Mouse (Mus musculus): ENCODE measurements around the gene Vsnl1. TPM values are rescaled to one million over a fixed set of nuclear protein-coding genes. Genes with fewer than 3 reads are reported as not detected.
A peak's percentile ranks its signal among the peaks of the same experiment; 100 is the strongest.

Gene Vsnl1
- 6.6 and 13.1 TPM in 2 replicates for polyA plus RNA-seq (2015; fragmentation: Nextera tagmentation; extraction: Ambion mirVana)

GRCm38 (mm10) chr12:11436497-11437265 lies at the start of gene Vsnl1:
TSS of gene Vsnl1 (minus strand) at chr12:11436613.
- H3K4me3 ChIP-seq (ENCODE audit: low read length): peak within 1 kb of the TSS; percentile 59
- WGBS: 3% methylated on average over 34 of the region's 34 CpGs
- H3K27me3 ChIP-seq (ENCODE audit: control insufficient read depth, insufficient read depth, low read length): peaks cover 28% of the 10 kb centered on the region
- peak within 1 kb of the TSS; percentile 63 for H3K9ac ChIP-seq (ENCODE audit: low read length)
- 0 out of 2 replicates have a peak within 1 kb of the TSS, but pooled peaks have one; percentile 3 for H3K27ac ChIP-seq (ENCODE audit: low read length)
- no peaks in the 10 kb centered on the region for H3K36me3 ChIP-seq (ENCODE audit: control insufficient read depth, insufficient read depth)
- peaks cover 13% of the 10 kb centered on the region for H3K4me1 ChIP-seq (ENCODE audit: control insufficient read depth, insufficient read depth, low read length)
- ATAC-seq (replicated peaks; ENCODE audit: extremely low read depth, insufficient read depth, low FRiP score): peak; percentile 85
- H3K4me2 ChIP-seq (ENCODE audit: low read depth, low read length): peak within 1 kb of the TSS; percentile 81
- no peaks in the 10 kb centered on the region for H3K9me3 ChIP-seq (replicated peaks; ENCODE audit: control insufficient read depth, low read length)

- no peak overlapping the region for H3K4me3 ChIP-seq (ENCODE audit: low read length)
Observed at GRCm38 (mm10) chr12:11456632-11457031, 20.2 kb upstream of the Vsnl1 start.

GRCm38 (mm10) chr12:11456213-11456612 lies 19.8 kb upstream of the Vsnl1 start:
- ATAC-seq (replicated peaks; ENCODE audit: extremely low read depth, insufficient read depth, low FRiP score): 0 out of 2 replicates have a peak, but pooled peaks have one; percentile 16
- 3% methylated on average over 11 of the region's 11 CpGs for WGBS
- no peaks in the 10 kb centered on the region for H3K4me1 ChIP-seq (ENCODE audit: control insufficient read depth, insufficient read depth, low read length)
- peak overlapping the region; percentile 61 for H3K4me3 ChIP-seq (ENCODE audit: low read length)
- no peaks in the 10 kb centered on the region for H3K9me3 ChIP-seq (replicated peaks; ENCODE audit: control insufficient read depth, low read length)
- H3K36me3 ChIP-seq (ENCODE audit: control insufficient read depth, insufficient read depth): no peaks in the 10 kb centered on the region
- peak overlapping the region; percentile 93 for H3K4me2 ChIP-seq (ENCODE audit: low read depth, low read length)
- no peaks in the 10 kb centered on the region; the same call in 1 of the 2 replicates for H3K27me3 ChIP-seq (ENCODE audit: control insufficient read depth, insufficient read depth, low read length)
- no peak overlapping the region for H3K27ac ChIP-seq (ENCODE audit: low read length)
- H3K9ac ChIP-seq (ENCODE audit: low read length): peak overlapping the region; percentile 69

More at GRCm38 (mm10) chr12:11456632-11457031, 20.2 kb upstream of the Vsnl1 start:
- Histone ChIP-seq H3K27ac (ENCODE audit: low read length) (no peak overlapping the region), H3K4me1 (ENCODE audit: control insufficient read depth, insufficient read depth, low read length) (no peaks in the 10 kb centered on the region), H3K9me3 (replicated peaks; ENCODE audit: control insufficient read depth, low read length) (no peaks in the 10 kb centered on the region), H3K4me2 (ENCODE audit: low read depth, low read length) (peak overlapping the region; percentile 93; the same call in 1 of the 2 replicates), H3K36me3 (ENCODE audit: control insufficient read depth, insufficient read depth) (no peaks in the 10 kb centered on the region), H3K27me3 (ENCODE audit: control insufficient read depth, insufficient read depth, low read length) (no peaks in the 10 kb centered on the region; the same call in 1 of the 2 replicates), H3K9ac (ENCODE audit: low read length) (no peak overlapping the region)
- ATAC-seq (replicated peaks; ENCODE audit: extremely low read depth, insufficient read depth, low FRiP score): no peak
- WGBS: 75% methylated on average over 4 of the region's 4 CpGs

- Histone ChIP-seq H3K4me1 (ENCODE audit: control insufficient read depth, insufficient read depth, low read length) (no peaks in the 10 kb centered on the region), H3K9me3 (replicated peaks; ENCODE audit: control insufficient read depth, low read length) (no peaks in the 10 kb centered on the region), H3K36me3 (ENCODE audit: control insufficient read depth, insufficient read depth) (no peaks in the 10 kb centered on the region), H3K27me3 (ENCODE audit: control insufficient read depth, insufficient read depth, low read length) (no peaks in the 10 kb centered on the region; the same call in 1 of the 2 replicates), H3K27ac (ENCODE audit: low read length) (no peak within 1 kb of the TSS), H3K9ac (ENCODE audit: low read length) (peak within 1 kb of the TSS; percentile 69), H3K4me2 (ENCODE audit: low read depth, low read length) (peak within 1 kb of the TSS; percentile 93), H3K4me3 (ENCODE audit: low read length) (peak within 1 kb of the TSS; percentile 61)
- ATAC-seq (replicated peaks; ENCODE audit: extremely low read depth, insufficient read depth, low FRiP score): peak; percentile 100
- 2% methylated on average over 40 of the region's 40 CpGs for WGBS
Observed at GRCm38 (mm10) chr12:11455549-11456194, 19.3 kb upstream of the Vsnl1 start, which contains the start of gene Rad51ap2. TSS of gene Rad51ap2 (plus strand) at chr12:11456079.

- Histone ChIP-seq H3K4me2 (ENCODE audit: low read depth, low read length) (no peak overlapping the region), H3K9ac (ENCODE audit: low read length) (no peak overlapping the region), H3K27ac (ENCODE audit: low read length) (no peak overlapping the region), H3K36me3 (ENCODE audit: control insufficient read depth, insufficient read depth) (no peaks in the 10 kb centered on the region), H3K27me3 (ENCODE audit: control insufficient read depth, insufficient read depth, low read length) (no peaks in the 10 kb centered on the region; the same call in 1 of the 2 replicates), H3K4me3 (ENCODE audit: low read length) (no peak overlapping the region), H3K4me1 (ENCODE audit: control insufficient read depth, insufficient read depth, low read length) (no peaks in the 10 kb centered on the region), H3K9me3 (replicated peaks; ENCODE audit: control insufficient read depth, low read length) (no peaks in the 10 kb centered on the region)
- WGBS: 62% methylated on average over 5 of the region's 5 CpGs
- ATAC-seq (replicated peaks; ENCODE audit: extremely low read depth, insufficient read depth, low FRiP score): no peak
Observed at GRCm38 (mm10) chr12:11454146-11454545, 17.7 kb upstream of the Vsnl1 start.

- 0 out of 2 replicates have a peak overlapping the region, but pooled peaks have one; percentile 16 for H3K9ac ChIP-seq (ENCODE audit: low read length)
- no peak overlapping the region for H3K27ac ChIP-seq (ENCODE audit: low read length)
- peaks cover 28% of the 10 kb centered on the region for H3K27me3 ChIP-seq (ENCODE audit: control insufficient read depth, insufficient read depth, low read length)
- H3K4me3 ChIP-seq (ENCODE audit: low read length): peak overlapping the region; percentile 59
- peaks cover 2% of the 10 kb centered on the region; the same call in 1 of the 2 replicates for H3K9me3 ChIP-seq (replicated peaks; ENCODE audit: control insufficient read depth, low read length)
- peak overlapping the region; percentile 81 for H3K4me2 ChIP-seq (ENCODE audit: low read depth, low read length)
- 23% methylated on average over 23 of the region's 23 CpGs for WGBS
- ATAC-seq (replicated peaks; ENCODE audit: extremely low read depth, insufficient read depth, low FRiP score): no peak
- peaks cover 13% of the 10 kb centered on the region for H3K4me1 ChIP-seq (ENCODE audit: control insufficient read depth, insufficient read depth, low read length)
- H3K36me3 ChIP-seq (ENCODE audit: control insufficient read depth, insufficient read depth): no peaks in the 10 kb centered on the region
Observed at GRCm38 (mm10) chr12:11437907-11438447, 1.6 kb upstream of the Vsnl1 start.

GRCm38 (mm10) chr12:11437266-11437906 lies 973 bp upstream of the Vsnl1 start:
- H3K9me3 ChIP-seq (replicated peaks; ENCODE audit: control insufficient read depth, low read length): 0 out of 2 replicates have a peak, but pooled peaks cover under 1% of the 10 kb centered on the region
- H3K9ac ChIP-seq (ENCODE audit: low read length): no peak overlapping the region
- no peaks in the 10 kb centered on the region for H3K36me3 ChIP-seq (ENCODE audit: control insufficient read depth, insufficient read depth)
- ATAC-seq (replicated peaks; ENCODE audit: extremely low read depth, insufficient read depth, low FRiP score): peak; percentile 16; the same call in 1 of the 2 replicates
- peaks cover 13% of the 10 kb centered on the region for H3K4me1 ChIP-seq (ENCODE audit: control insufficient read depth, insufficient read depth, low read length)
- H3K4me2 ChIP-seq (ENCODE audit: low read depth, low read length): peak overlapping the region; percentile 81
- WGBS: 16% methylated on average over 17 of the region's 17 CpGs
- H3K4me3 ChIP-seq (ENCODE audit: low read length): peak overlapping the region; percentile 59
- no peak overlapping the region for H3K27ac ChIP-seq (ENCODE audit: low read length)
- H3K27me3 ChIP-seq (ENCODE audit: control insufficient read depth, insufficient read depth, low read length): peaks cover 28% of the 10 kb centered on the region

GRCm38 (mm10) chr12:11436023-11436350 lies 426 bp downstream of the Vsnl1 start:
- peak overlapping the region; percentile 59 for H3K4me3 ChIP-seq (ENCODE audit: low read length)
- H3K9me3 ChIP-seq (replicated peaks; ENCODE audit: control insufficient read depth, low read length): no peaks in the 10 kb centered on the region
- peak overlapping the region; percentile 81 for H3K4me2 ChIP-seq (ENCODE audit: low read depth, low read length)
- H3K36me3 ChIP-seq (ENCODE audit: control insufficient read depth, insufficient read depth): no peaks in the 10 kb centered on the region
- no peak for ATAC-seq (replicated peaks; ENCODE audit: extremely low read depth, insufficient read depth, low FRiP score)
- WGBS: 2% methylated on average over 12 of the region's 12 CpGs
- H3K4me1 ChIP-seq (ENCODE audit: control insufficient read depth, insufficient read depth, low read length): peaks cover 13% of the 10 kb centered on the region
- H3K27me3 ChIP-seq (ENCODE audit: control insufficient read depth, insufficient read depth, low read length): peaks cover 28% of the 10 kb centered on the region
- H3K27ac ChIP-seq (ENCODE audit: low read length): no peak overlapping the region
- peak overlapping the region; percentile 63 for H3K9ac ChIP-seq (ENCODE audit: low read length)
